ENCODE assay signal across 22 mouse cellular contexts in genomic region chr19:35886270-35886669, GRCm38 (mm10).
A peak's percentile ranks its signal among the peaks of the same experiment; 100 is the strongest.
DNase-seq lines count a peak whose midpoint lies in the region; ATAC-seq lines count a peak whose summit lies in the region.
"Had no signal": no experiment of that assay in that cellular context is flagged by ENCODE, and none has a peak within 500 bp of the region (broad histone marks: within the 10 kb centered on the region; RNA-seq: fewer than 3 reads in every experiment).

No protein-coding gene starts in this region.

- ATAC-seq in frontal cortex, adult (ENCODE audit: low TSS enrichment): peak; percentile 69
- ATAC-seq: activated CD4-positive, CD25-positive, alpha-beta regulatory T cell, adult 4 months; CD4-positive, CD25-positive, alpha-beta regulatory T cell, adult 4 months; forebrain, embryonic 14.5 days; forebrain, embryonic 16.5 days; Patski had no signal

- DNase-seq in frontal cortex, postnatal 25 days (ENCODE audit: low spot score in 2 of 2): no peak
- DNase-seq in right cerebral cortex, adult 18-20 months: peak; percentile 10
- no peak for DNase-seq in right cerebral cortex, postnatal 25 days
- DNase-seq in telencephalon, adult 2 months (ENCODE audit: low read depth, low spot score): peak; percentile 44
- no peak for DNase-seq in kidney, postnatal 10 days
- DNase-seq: adrenal gland, adult 8-10 months; adrenal gland, postnatal 14 days; adrenal gland, postnatal 36 days; B cell, adult 2 months; cerebellum, adult 11 months; cerebellum, adult 18-20 months; cerebellum, adult 8-10 months; cerebellum, adult 9-11 months; cerebellum, postnatal 14 days; cerebellum, postnatal 36 days; embryo, embryonic 11 days had no signal

Comparison
In these comparisons a context has a peak if more than half of its experiments do, and no peak if none do; other contexts are left out.
1. DNase-seq: peak in right cerebral cortex, adult 18-20 months (single experiment) and telencephalon, adult 2 months (single experiment); none in frontal cortex, postnatal 25 days (0 of 2), right cerebral cortex, postnatal 25 days (single experiment) and kidney, postnatal 10 days (single experiment).